Mouse (Mus musculus) heart, embryonic 13.5 days (tissue): Measurements from ENCODE around the gene Abr. TPM values are rescaled to one million over a fixed set of nuclear protein-coding genes. Genes with fewer than 3 reads are reported as not detected.

ENCODE experiments used
- ATAC-seq: fragments of 200-750 bp; cut with Nextera tagmentation; 2 replicates; pipeline ENCODE4 v1.8.0; 2017; ENCODE audit warnings: moderate TSS enrichment; ENCODE audit not compliant: insufficient number of reproducible peaks, low FRiP score, low TSS enrichment; ENCODE audit errors: extremely low read depth
- H3K27ac ChIP-seq: fragments of 300-500 bp; sonication (generic); replicated peaks from 2 replicates; pipeline ENCODE4 v1.5.1; 2015; ENCODE audit warnings: moderate library complexity, mild to moderate bottlenecking, inconsistent platforms
- H3K27me3 ChIP-seq: fragments of 300-500 bp; sonication (generic); replicated peaks from 2 replicates; pipeline ENCODE4 v1.6.1; 2015; ENCODE audit warnings: mild to moderate bottlenecking, inconsistent platforms
- H3K36me3 ChIP-seq: fragments of 300-500 bp; sonication (generic); 2 replicates; pipeline ENCODE4 v1.6.1; 2015; ENCODE audit warnings: mild to moderate bottlenecking, inconsistent platforms
- H3K4me1 ChIP-seq: fragments of 300-500 bp; sonication (generic); 2 replicates; pipeline ENCODE4 v1.6.1; 2015; ENCODE audit warnings: inconsistent platforms
- H3K4me2 ChIP-seq: fragments of 300-500 bp; sonication (generic); 2 replicates; pipeline ENCODE4 v1.6.1; 2015; ENCODE audit warnings: inconsistent platforms, mild to moderate bottlenecking, moderate library complexity
- H3K4me3 ChIP-seq: fragments of 300-500 bp; sonication (generic); 2 replicates; pipeline ENCODE4 v1.5.1; 2015; ENCODE audit warnings: moderate library complexity, mild to moderate bottlenecking, inconsistent platforms
- H3K9ac ChIP-seq: fragments of 300-500 bp; sonication (generic); 2 replicates; pipeline ENCODE4 v1.6.1; 2015; ENCODE audit warnings: inconsistent platforms, mild to moderate bottlenecking, moderate library complexity
- H3K9me3 ChIP-seq: fragments of 300-500 bp; sonication (generic); 2 replicates; pipeline ENCODE4 v1.6.1; 2016; ENCODE audit warnings: inconsistent platforms
- WGBS: fragments of 180-500 bp; shearing (Covaris S2); methylation state at CpG from one replicate; pipeline ENCODE4 v1.1.7; 2015; ENCODE audit warnings: mixed read lengths; 5-methylcytosine and 5-hydroxymethylcytosine counted together
- polyA plus RNA-seq: library from polyadenylated mRNA; unstranded; fragments of >200 nt; fragmentation: Nextera tagmentation; extraction: Ambion mirVana; gene quantifications from 2 replicates; pipeline ENCODE4 v1.2.1, GENCODE M21; 2015

Gene Abr
- polyA plus RNA-seq, 1 experiment from 2014 or later = 22.8 TPM

DNA sequence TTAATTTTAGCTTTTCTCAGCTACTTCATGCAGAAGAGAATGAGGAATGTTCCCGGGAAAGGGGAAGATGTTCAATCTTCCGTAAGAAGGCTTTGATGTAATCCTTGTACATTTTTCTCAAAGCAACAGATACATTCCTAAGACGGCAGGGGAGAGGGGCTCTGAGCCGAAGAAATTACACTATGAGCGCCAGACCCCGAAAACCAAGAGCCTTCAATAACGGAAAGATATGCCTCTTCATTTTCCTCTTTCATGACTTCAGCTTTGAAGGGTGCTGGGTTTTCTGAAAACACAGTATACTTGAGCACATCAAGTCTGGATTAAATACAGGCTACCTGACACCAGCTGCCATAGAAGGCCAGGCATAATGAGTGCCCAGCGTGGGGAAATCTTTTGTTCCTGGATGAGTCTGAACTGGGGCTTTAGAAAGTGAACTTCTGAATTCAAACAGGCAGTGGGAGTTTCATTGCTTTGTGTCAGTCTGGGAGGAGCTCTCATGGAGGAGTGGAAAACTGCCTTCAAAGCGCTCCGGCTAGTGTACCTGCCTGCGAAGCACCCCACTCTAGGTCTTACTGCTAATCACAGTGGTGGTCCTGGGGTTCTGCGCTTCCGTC lies 239.3 kb downstream of the Abr start:
- Histone ChIP-seq H3K4me3 (no peak overlapping the region), H3K4me2 (no peak overlapping the region), H3K36me3 (no peaks in the 10 kb centered on the region), H3K27me3 (no peaks in the 10 kb centered on the region), H3K4me1 (peaks cover 40% of the 10 kb centered on the region), H3K27ac (no peak overlapping the region; the same call in 1 of the 2 replicates), H3K9ac (no peak overlapping the region; the same call in 1 of the 2 replicates), H3K9me3 (no peaks in the 10 kb centered on the region)
- 77% methylated on average over 13 of the region's 13 CpGs for WGBS
- no peak for ATAC-seq

DNA sequence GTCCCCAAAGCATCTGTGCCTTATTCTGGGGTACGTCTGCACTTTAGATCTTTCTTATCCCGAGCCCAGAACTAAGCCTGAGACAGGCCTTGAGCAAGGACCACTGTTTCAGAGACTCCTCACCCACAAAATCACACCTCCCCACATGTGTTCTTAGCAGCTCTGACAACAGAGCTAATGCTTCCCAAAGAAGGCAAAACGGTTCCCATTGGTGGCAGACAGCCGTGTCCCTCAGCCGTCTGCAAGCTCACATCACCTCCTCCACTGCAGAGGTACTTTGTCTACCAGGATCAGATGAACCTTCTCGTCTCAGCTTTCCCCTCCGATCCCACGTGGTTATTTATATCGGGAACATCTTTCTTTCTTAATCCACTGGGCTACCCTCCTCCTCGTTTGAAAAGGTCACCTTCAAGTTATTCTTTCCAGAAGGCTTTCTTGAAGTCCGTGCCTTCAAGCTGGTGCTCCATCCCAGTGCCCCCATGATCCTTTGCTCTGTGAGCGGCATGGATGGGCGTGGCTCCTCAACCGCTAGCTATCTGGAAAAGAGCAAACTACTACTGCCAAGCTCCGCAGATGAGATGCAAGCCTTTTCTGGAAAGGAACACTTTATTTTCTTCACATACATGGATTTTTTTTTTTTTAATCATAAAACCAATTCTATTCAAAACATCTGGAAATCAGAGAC lies 240.8 kb downstream of the Abr start:
- WGBS = 69% methylated on average over 15 of the region's 15 CpGs
- H3K9ac ChIP-seq = no peak overlapping the region
- ATAC-seq = no peak
- peak overlapping the region; percentile 64; the same call in 1 of the 2 replicates for H3K27ac ChIP-seq
- H3K4me3 ChIP-seq = no peak overlapping the region
- no peaks in the 10 kb centered on the region for H3K9me3 ChIP-seq
- no peaks in the 10 kb centered on the region for H3K27me3 ChIP-seq
- H3K36me3 ChIP-seq = no peaks in the 10 kb centered on the region
- H3K4me1 ChIP-seq = peaks cover 40% of the 10 kb centered on the region
- no peak overlapping the region for H3K4me2 ChIP-seq

DNA sequence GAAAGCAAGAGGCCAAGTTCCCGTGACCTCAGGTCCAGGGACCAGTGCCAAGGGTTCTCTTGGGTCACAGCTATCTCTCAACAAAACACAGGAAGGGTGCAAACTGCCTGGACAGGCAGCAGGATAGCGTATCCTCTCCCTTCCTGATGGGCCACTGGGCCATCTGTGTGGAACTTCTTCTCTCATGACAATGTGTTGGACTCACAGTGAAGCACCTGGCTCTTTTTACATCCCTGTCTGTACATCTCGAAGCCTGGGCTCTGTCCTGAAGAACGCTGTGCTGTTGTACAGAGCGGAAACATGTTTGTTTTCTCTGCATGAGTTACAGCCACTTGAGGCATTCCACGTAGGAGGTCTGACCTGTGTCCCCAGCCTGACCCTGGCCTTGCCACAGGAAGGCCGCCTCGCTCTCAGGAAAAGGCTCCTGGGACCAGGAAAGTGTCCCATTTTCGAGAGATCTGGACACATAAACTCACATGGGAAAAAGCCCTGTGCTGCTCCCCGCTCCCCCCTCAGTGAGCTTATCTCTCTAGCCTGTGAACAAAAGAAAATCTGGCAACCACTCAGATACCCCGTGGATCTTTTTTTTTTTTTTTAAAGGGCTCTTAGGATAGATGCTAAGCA lies 242.1 kb downstream of the Abr start:
- WGBS = 23% methylated on average over 11 of the region's 11 CpGs
- no peaks in the 10 kb centered on the region for H3K27me3 ChIP-seq
- H3K36me3 ChIP-seq = no peaks in the 10 kb centered on the region
- H3K9me3 ChIP-seq = no peaks in the 10 kb centered on the region
- H3K4me2 ChIP-seq = peak overlapping the region; percentile 18
- no peak overlapping the region for H3K4me3 ChIP-seq
- H3K4me1 ChIP-seq = peaks cover 49% of the 10 kb centered on the region
- H3K9ac ChIP-seq = peak overlapping the region; percentile 60
- peak overlapping the region; percentile 64 for H3K27ac ChIP-seq
- no peak; the same call in 1 of the 2 replicates for ATAC-seq

DNA sequence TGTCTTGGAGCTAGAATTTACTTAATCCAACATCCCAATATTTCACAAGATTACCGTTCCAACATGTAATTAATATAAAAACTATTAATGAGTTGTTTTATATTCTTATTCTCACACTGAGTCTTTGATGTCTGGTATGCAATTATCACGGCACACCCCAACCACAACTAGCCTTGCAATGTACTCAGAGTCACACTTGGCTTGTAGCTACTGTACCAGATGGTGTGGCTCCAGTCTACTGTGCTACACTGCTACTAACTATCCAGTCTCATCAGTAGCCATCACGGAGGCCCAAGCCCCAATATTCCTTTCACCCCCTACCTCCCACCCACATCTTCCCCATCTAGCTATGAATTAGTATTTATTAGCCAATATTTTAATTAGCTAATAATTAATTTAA lies 245.7 kb downstream of the Abr start:
- WGBS = 85% methylated on average over 3 of the region's 3 CpGs
- H3K27ac ChIP-seq = no peak overlapping the region

DNA sequence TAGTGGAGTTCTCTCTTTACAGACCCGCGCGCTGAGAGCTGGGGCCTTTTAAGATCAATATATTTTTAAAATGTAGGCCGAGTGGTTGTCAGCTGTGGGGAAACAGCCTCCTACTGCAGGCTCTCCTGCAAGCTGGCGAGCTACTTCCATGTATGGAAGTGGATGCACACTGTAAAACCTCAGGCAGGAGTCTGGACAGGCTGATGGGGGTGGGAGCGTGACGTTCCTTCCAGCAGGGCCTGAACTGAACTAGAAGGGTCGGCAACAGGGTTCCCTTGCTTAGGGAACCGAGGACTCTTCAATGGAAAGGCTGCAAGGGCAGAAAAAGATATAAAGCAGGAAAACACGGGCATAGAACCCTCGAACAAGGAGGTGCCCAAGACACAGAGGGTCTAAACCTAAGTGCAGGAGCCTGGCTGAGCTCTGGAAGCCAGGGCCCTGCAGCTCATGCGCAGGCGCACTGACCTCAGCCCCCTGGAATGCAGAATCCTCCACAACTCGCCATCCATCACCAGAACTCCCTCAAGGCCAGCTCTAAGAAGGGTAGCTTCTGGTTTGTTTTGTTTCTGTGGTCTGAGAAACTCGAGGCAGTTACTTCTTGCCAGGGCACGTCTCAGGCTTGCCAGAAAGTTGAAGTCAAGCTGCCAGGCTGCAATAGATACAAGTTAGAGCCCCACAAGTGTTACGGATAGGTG lies 247.5 kb downstream of the Abr start:
- Histone ChIP-seq H3K27ac (peak overlapping the region; percentile 97), H3K9ac (peak overlapping the region; percentile 57), H3K4me1 (peaks cover 67% of the 10 kb centered on the region), H3K9me3 (no peaks in the 10 kb centered on the region), H3K4me2 (peak overlapping the region; percentile 45), H3K27me3 (no peaks in the 10 kb centered on the region), H3K36me3 (no peaks in the 10 kb centered on the region), H3K4me3 (no peak overlapping the region)
- peak; percentile 60; the same call in 1 of the 2 replicates for ATAC-seq
- WGBS = 17% methylated on average over 17 of the region's 17 CpGs

More for the DNA sequence above, 245.7 kb downstream of the Abr start:
- Histone ChIP-seq H3K9ac (no peak overlapping the region), H3K4me3 (no peak overlapping the region), H3K9me3 (no peaks in the 10 kb centered on the region), H3K4me1 (peaks cover 69% of the 10 kb centered on the region), H3K4me2 (no peak overlapping the region), H3K36me3 (no peaks in the 10 kb centered on the region), H3K27me3 (no peaks in the 10 kb centered on the region)
- ATAC-seq = no peak

DNA sequence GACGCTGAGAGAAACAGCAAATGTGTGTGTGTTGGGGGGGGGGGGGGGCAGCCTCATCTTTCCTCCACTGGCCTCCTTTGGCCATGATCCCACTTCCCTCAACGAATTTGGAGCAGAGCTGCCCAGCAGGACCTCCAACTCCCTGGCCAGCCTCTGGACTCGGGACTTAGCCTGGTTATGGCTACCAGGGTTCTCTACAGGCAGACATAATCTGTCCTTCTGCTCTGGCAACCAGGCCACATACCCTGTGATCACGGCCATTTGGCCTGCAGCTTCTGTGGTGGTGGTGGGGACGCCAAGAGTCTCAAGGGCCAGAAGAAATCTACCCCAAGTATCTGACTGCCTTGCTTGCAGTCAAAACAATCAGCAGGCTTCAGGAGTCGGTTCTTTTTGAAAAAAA lies 249.6 kb downstream of the Abr start:
- H3K27ac ChIP-seq = peak overlapping the region; percentile 97
- no peaks in the 10 kb centered on the region for H3K36me3 ChIP-seq
- H3K4me1 ChIP-seq = peaks cover 72% of the 10 kb centered on the region
- WGBS = 35% methylated on average over 6 of the region's 6 CpGs
- no peak overlapping the region for H3K4me2 ChIP-seq
- no peaks in the 10 kb centered on the region for H3K9me3 ChIP-seq
- no peaks in the 10 kb centered on the region for H3K27me3 ChIP-seq
- 0 out of 2 replicates have a peak overlapping the region, but pooled peaks have one; percentile 57 for H3K9ac ChIP-seq
- no peak overlapping the region for H3K4me3 ChIP-seq
- ATAC-seq = no peak

DNA sequence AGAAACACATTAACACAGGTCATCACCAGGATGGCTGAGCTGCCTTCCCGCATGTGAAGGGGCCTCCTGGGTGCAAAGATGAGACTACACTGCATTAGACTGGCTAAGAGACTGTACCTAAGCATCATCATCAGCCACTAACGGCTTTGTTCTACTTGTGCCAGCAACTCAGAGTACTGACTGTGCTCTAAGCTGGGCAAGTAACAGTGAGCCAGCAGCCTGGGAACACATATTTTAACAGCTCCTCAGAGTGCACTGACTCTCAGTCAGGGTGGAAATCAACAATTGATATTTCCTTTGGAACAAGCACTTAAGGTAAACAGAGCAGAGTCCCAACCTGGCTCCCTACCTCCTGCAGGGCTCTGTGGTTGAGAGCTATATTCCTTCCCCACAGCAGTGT lies 250.0 kb downstream of the Abr start:
- ATAC-seq = no peak
- Histone ChIP-seq H3K36me3 (no peaks in the 10 kb centered on the region), H3K9me3 (no peaks in the 10 kb centered on the region), H3K4me2 (no peak overlapping the region), H3K9ac (peak overlapping the region; percentile 57), H3K27ac (peak overlapping the region; percentile 97), H3K4me1 (peaks cover 75% of the 10 kb centered on the region), H3K27me3 (no peaks in the 10 kb centered on the region), H3K4me3 (no peak overlapping the region)
- 50% methylated on average over 2 of the region's 2 CpGs for WGBS

DNA sequence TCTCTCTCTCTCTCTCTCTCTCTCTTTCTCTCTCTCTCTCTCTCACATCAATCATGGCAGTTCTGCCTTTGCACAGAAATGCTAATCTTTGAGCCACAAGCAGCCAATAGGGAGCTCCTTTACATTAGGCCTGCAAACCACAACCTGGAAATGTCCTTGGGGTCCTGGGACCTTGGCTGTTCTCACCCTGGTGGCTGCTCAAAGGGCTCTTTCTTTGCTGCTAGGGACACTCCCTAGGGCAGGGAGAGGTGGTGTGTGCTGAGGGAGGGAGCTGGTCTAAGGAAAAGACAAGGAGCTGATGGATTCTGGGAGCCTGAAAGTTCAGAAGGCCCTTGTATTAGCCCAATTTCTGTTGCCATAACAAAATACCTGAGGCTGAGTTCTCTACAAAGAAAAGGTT lies 251.6 kb downstream of the Abr start:
- H3K27me3 ChIP-seq = no peaks in the 10 kb centered on the region
- H3K4me1 ChIP-seq = peaks cover 73% of the 10 kb centered on the region
- H3K27ac ChIP-seq = no peak overlapping the region
- H3K4me3 ChIP-seq = no peak overlapping the region
- H3K9ac ChIP-seq = no peak overlapping the region
- H3K4me2 ChIP-seq = no peak overlapping the region
- H3K36me3 ChIP-seq = peaks cover 8% of the 10 kb centered on the region
- no peak for ATAC-seq
- H3K9me3 ChIP-seq = no peaks in the 10 kb centered on the region

Other genes with a start within 250 kb of the Abr start
- 23.2 and 23.6 TPM in 2 replicates for gene Nxn, start 223.2 kb downstream of the Abr start, polyA plus RNA-seq
- gene Timm22, start 215.4 kb downstream of the Abr start, polyA plus RNA-seq = 78.6 and 92.4 TPM in 2 replicates
- gene Bhlha9, start 50.2 kb upstream of the Abr start, polyA plus RNA-seq = 0.20 and 0.28 TPM in 2 replicates
- gene Trarg1, start 57.5 kb upstream of the Abr start, polyA plus RNA-seq = 0.09 and 0.13 TPM in 2 replicates
- 15.3 and 17.8 TPM in 2 replicates for gene Gosr1, start 141.3 kb upstream of the Abr start, polyA plus RNA-seq
- gene Cpd, start 224.7 kb upstream of the Abr start, polyA plus RNA-seq = 10.8 and 11.0 TPM in 2 replicates